Mouse (Mus musculus) spleen, postnatal 36 days (tissue): ENCODE data around the gene Nipa1.

Experiments
- DNase-seq, 2 experiments: peaks; one replicate each; pipeline ENCODE4 v3.0.0; 2022; ENCODE audit warnings: low spot score in 2 of 2, mixed read lengths in 1 of 2

Nipa1 gene

DNA sequence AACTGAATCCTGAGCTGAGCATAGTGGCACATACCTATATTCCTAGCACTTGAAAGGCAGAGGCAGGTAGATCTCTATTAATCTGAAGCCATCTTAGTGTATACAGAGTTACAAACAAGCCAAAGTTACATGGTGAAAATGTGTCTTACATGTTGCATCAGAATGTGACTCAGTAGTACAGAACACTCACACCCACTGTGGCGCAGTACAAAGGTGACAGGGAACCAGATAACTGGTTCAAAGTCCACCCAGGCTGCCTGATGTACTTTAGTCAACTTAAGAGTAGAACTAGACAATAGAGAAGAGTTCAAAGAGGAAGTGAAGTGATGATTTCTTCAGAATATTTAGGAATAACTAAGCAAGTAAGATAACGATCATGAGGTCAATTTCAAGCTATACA is 84.7 kb downstream of the Nipa1 start:
- no peak for DNase-seq

DNA sequence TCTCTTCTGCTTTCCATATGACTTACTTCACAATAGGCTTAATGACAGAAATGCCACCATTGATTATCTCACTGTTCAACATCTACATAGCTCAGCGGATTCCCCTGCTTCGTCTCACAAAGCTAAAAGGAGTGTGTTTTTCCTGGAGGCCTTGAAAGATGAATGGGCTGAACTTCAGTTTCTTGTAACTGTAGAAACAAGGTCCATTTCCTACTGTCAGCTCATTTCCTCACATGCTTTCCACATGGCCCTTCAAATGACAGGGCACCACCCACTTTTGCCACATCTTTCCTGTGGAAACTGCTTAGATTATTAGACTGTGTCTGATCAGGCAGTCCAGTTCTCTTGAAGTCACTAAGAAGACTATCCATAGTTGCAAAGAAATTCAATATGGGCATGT is 91.1 kb downstream of the Nipa1 start:
- DNase-seq = no peak
